Mouse (Mus musculus) liver, embryonic 18 days (tissue): Measurements from ENCODE around the gene D630036H23Rik. TPM values are rescaled to one million over a fixed set of nuclear protein-coding genes. Genes with fewer than 3 reads are reported as not detected.

Experiments
- polyA plus RNA-seq: library from polyadenylated mRNA; depleted of rRNA; stranded (reverse); fragments of >200 nt; gene quantifications from 2 replicates; pipeline ENCODE4 v1.2.3, GENCODE M21; 2012; rRNA removed

D630036H23Rik gene
- 0.28 and 0.37 TPM in 2 replicates for polyA plus RNA-seq

GRCm38 (mm10) chr12:36381441-36382340 lies at the start of gene D630036H23Rik, which contains the start of gene Ispd:
D630036H23Rik (minus strand) TSS chr12:36382181.
Ispd (plus strand) TSS chr12:36381450.

Other genes starting within 250 kb of the D630036H23Rik start
- 3.6 and 4.0 TPM in 2 replicates for gene Ankmy2, start 225.1 kb downstream of the D630036H23Rik start, polyA plus RNA-seq
- 18.4 and 19.6 TPM in 2 replicates for gene Bzw2, start 224.1 kb downstream of the D630036H23Rik start, polyA plus RNA-seq
- not detected in 2 replicates for gene Lrrc72, start 128.8 kb downstream of the D630036H23Rik start, polyA plus RNA-seq
- 0.05 TPM in 2 replicates for gene Sostdc1, start 68.0 kb downstream of the D630036H23Rik start, polyA plus RNA-seq
- gene Ispd, start 731 bp downstream of the D630036H23Rik start, polyA plus RNA-seq: 0.71 and 0.96 TPM in 2 replicates